Mouse (Mus musculus) lung, embryonic 15.5 days (tissue): ENCODE results near the gene Msantd1. TPM values are rescaled to one million over a fixed set of nuclear protein-coding genes. Genes with fewer than 3 reads are reported as not detected.
A peak's percentile ranks its signal among the peaks of the same experiment; 100 is the strongest.

Experiments used
- ATAC-seq: fragments of 200-750 bp; cut with Nextera tagmentation; 2 replicates; pipeline ENCODE4 v1.8.0; 2017; ENCODE audit warnings: moderate number of reproducible peaks, borderline replicate concordance; ENCODE audit not compliant: low FRiP score, low TSS enrichment; ENCODE audit errors: extremely low read depth
- H3K27ac ChIP-seq: fragments of 300-500 bp; sonication (generic); 2 replicates; pipeline ENCODE4 v1.5.1; 2015; ENCODE audit warnings: moderate library complexity, mild to moderate bottlenecking, inconsistent platforms
- H3K27me3 ChIP-seq: fragments of 300-500 bp; sonication (generic); 2 replicates; pipeline ENCODE4 v1.6.1; 2015; ENCODE audit warnings: inconsistent platforms
- H3K36me3 ChIP-seq: fragments of 300-500 bp; sonication (generic); 2 replicates; pipeline ENCODE4 v1.6.1; 2015; ENCODE audit warnings: inconsistent platforms
- H3K4me1 ChIP-seq: fragments of 300-500 bp; sonication (generic); 2 replicates; pipeline ENCODE4 v1.6.1; 2015; ENCODE audit warnings: inconsistent platforms
- H3K4me2 ChIP-seq: fragments of 300-500 bp; sonication (generic); 2 replicates; pipeline ENCODE4 v1.6.1; 2015; ENCODE audit warnings: inconsistent platforms, mild to moderate bottlenecking, moderate library complexity
- H3K4me3 ChIP-seq: fragments of 300-500 bp; sonication (generic); 2 replicates; pipeline ENCODE4 v1.5.1; 2015; ENCODE audit warnings: mild to moderate bottlenecking, inconsistent platforms
- H3K9ac ChIP-seq: fragments of 300-500 bp; sonication (generic); 2 replicates; pipeline ENCODE4 v1.6.1; 2015; ENCODE audit warnings: inconsistent platforms
- H3K9me3 ChIP-seq: fragments of 300-500 bp; sonication (generic); 2 replicates; pipeline ENCODE4 v1.6.1; 2016; ENCODE audit warnings: inconsistent platforms
- WGBS: fragments of 180-500 bp; shearing (Covaris S2); methylation state at CpG from one replicate; pipeline ENCODE4 v1.1.7; 2015; 5-methylcytosine and 5-hydroxymethylcytosine counted together
- polyA plus RNA-seq: library from polyadenylated mRNA; unstranded; fragments of >200 nt; fragmentation: Nextera tagmentation; extraction: Ambion mirVana; gene quantifications from 2 replicates; pipeline ENCODE4 v1.2.1, GENCODE M21; 2015

Gene Msantd1
- polyA plus RNA-seq, 1 experiment from 2014 or later: 0.79 TPM

GRCm38 (mm10) chr5:34930151-34930975 is 22.6 kb downstream of the Msantd1 start:
- 0 out of 2 replicates have a peak overlapping the region, but pooled peaks have one; percentile 19 for H3K27ac ChIP-seq

GRCm38 (mm10) chr5:34931091-34931490 is 23.3 kb downstream of the Msantd1 start:
- Histone ChIP-seq H3K9ac (no peak overlapping the region), H3K4me1 (peaks cover 25% of the 10 kb centered on the region), H3K27me3 (no peaks in the 10 kb centered on the region), H3K9me3 (no peaks in the 10 kb centered on the region), H3K27ac (peak overlapping the region; percentile 86; the same call in 1 of the 2 replicates), H3K4me2 (no peak overlapping the region), H3K36me3 (no peaks in the 10 kb centered on the region), H3K4me3 (no peak overlapping the region)
- 61% methylated on average over 2 of the region's 2 CpGs for WGBS
- ATAC-seq: no peak

More at GRCm38 (mm10) chr5:34930151-34930975, 22.6 kb downstream of the Msantd1 start:
- Histone ChIP-seq H3K36me3 (no peaks in the 10 kb centered on the region), H3K4me1 (peaks cover 25% of the 10 kb centered on the region), H3K4me2 (no peak overlapping the region), H3K9me3 (no peaks in the 10 kb centered on the region), H3K27me3 (no peaks in the 10 kb centered on the region), H3K9ac (no peak overlapping the region), H3K4me3 (no peak overlapping the region)
- 90% methylated on average over 9 of the region's 9 CpGs for WGBS
- no peak for ATAC-seq

- Histone ChIP-seq H3K36me3 (no peaks in the 10 kb centered on the region), H3K9me3 (no peaks in the 10 kb centered on the region), H3K4me2 (peak overlapping the region; percentile 17; the same call in 1 of the 2 replicates), H3K4me1 (peaks cover 25% of the 10 kb centered on the region), H3K9ac (no peak overlapping the region), H3K4me3 (no peak overlapping the region), H3K27me3 (no peaks in the 10 kb centered on the region), H3K27ac (peak overlapping the region; percentile 86)
- 27% methylated on average over 11 of the region's 11 CpGs for WGBS
- peak; percentile 40; the same call in 1 of the 2 replicates for ATAC-seq
Measured at GRCm38 (mm10) chr5:34931516-34932457, 24.0 kb downstream of the Msantd1 start.

GRCm38 (mm10) chr5:34932458-34932806 is 24.6 kb downstream of the Msantd1 start:
- H3K4me2 ChIP-seq: 0 out of 2 replicates have a peak overlapping the region, but pooled peaks have one; percentile 17
- H3K27me3 ChIP-seq: no peaks in the 10 kb centered on the region
- peak overlapping the region; percentile 86 for H3K27ac ChIP-seq
- WGBS: 40% methylated on average over 4 of the region's 4 CpGs
- H3K36me3 ChIP-seq: no peaks in the 10 kb centered on the region
- ATAC-seq: no peak
- H3K9ac ChIP-seq: no peak overlapping the region
- no peak overlapping the region for H3K4me3 ChIP-seq
- peaks cover 25% of the 10 kb centered on the region for H3K4me1 ChIP-seq
- no peaks in the 10 kb centered on the region for H3K9me3 ChIP-seq

- H3K4me2 ChIP-seq: no peak overlapping the region
- no peak overlapping the region for H3K9ac ChIP-seq
- H3K4me3 ChIP-seq: no peak overlapping the region
- no peaks in the 10 kb centered on the region for H3K9me3 ChIP-seq
- no peaks in the 10 kb centered on the region for H3K27me3 ChIP-seq
- peaks cover 25% of the 10 kb centered on the region for H3K4me1 ChIP-seq
- WGBS: 89% methylated on average over 1 of the region's 1 CpGs
- no peak for ATAC-seq
- H3K27ac ChIP-seq: no peak overlapping the region
- no peaks in the 10 kb centered on the region for H3K36me3 ChIP-seq
Measured at GRCm38 (mm10) chr5:34933461-34933860, 25.6 kb downstream of the Msantd1 start.

GRCm38 (mm10) chr5:34941710-34942470 is 34.1 kb downstream of the Msantd1 start:
- H3K27me3 ChIP-seq: no peaks in the 10 kb centered on the region
- 58% methylated on average over 10 of the region's 10 CpGs for WGBS
- H3K9me3 ChIP-seq: no peaks in the 10 kb centered on the region
- no peaks in the 10 kb centered on the region for H3K36me3 ChIP-seq
- no peak overlapping the region for H3K4me2 ChIP-seq
- no peaks in the 10 kb centered on the region for H3K4me1 ChIP-seq
- no peak for ATAC-seq
- H3K27ac ChIP-seq: no peak overlapping the region
- H3K9ac ChIP-seq: no peak overlapping the region
- no peak overlapping the region for H3K4me3 ChIP-seq

- ATAC-seq: no peak
- Histone ChIP-seq H3K4me2 (no peak overlapping the region), H3K9me3 (no peaks in the 10 kb centered on the region), H3K27me3 (no peaks in the 10 kb centered on the region), H3K27ac (no peak overlapping the region), H3K36me3 (no peaks in the 10 kb centered on the region), H3K4me1 (no peaks in the 10 kb centered on the region), H3K4me3 (no peak overlapping the region), H3K9ac (no peak overlapping the region)
- WGBS: 75% methylated on average over 3 of the region's 3 CpGs
Measured at GRCm38 (mm10) chr5:34943428-34943827, 35.6 kb downstream of the Msantd1 start.

GRCm38 (mm10) chr5:34948861-34949760 is 41.3 kb downstream of the Msantd1 start, which contains the start of gene Rgs12:
TSS of gene Rgs12 (plus strand) at chr5:34949445.
- peak; percentile 96 for ATAC-seq
- WGBS: under 1% methylated on average over 58 of the region's 84 CpGs

GRCm38 (mm10) chr5:34949769-34950211 is 42.0 kb downstream of the Msantd1 start:
- H3K36me3 ChIP-seq: no peaks in the 10 kb centered on the region
- peaks cover 24% of the 10 kb centered on the region for H3K4me1 ChIP-seq
- under 1% methylated on average over 12 of the region's 12 CpGs for WGBS
- peak overlapping the region; percentile 89 for H3K9ac ChIP-seq
- peak overlapping the region; percentile 82 for H3K4me2 ChIP-seq
- peak overlapping the region; percentile 88 for H3K27ac ChIP-seq
- no peaks in the 10 kb centered on the region for H3K27me3 ChIP-seq
- peak; percentile 36; the same call in 1 of the 2 replicates for ATAC-seq
- H3K4me3 ChIP-seq: peak overlapping the region; percentile 96
- H3K9me3 ChIP-seq: no peaks in the 10 kb centered on the region

More at GRCm38 (mm10) chr5:34948861-34949760, 41.3 kb downstream of the Msantd1 start, which contains the start of gene Rgs12:
- Histone ChIP-seq H3K9me3 (no peaks in the 10 kb centered on the region), H3K27ac (peak within 1 kb of the TSS; percentile 88), H3K4me2 (peak within 1 kb of the TSS; percentile 82), H3K9ac (peak within 1 kb of the TSS; percentile 89), H3K4me3 (peak within 1 kb of the TSS; percentile 96), H3K27me3 (no peaks in the 10 kb centered on the region), H3K4me1 (peaks cover 19% of the 10 kb centered on the region), H3K36me3 (no peaks in the 10 kb centered on the region)

GRCm38 (mm10) chr5:34950486-34951160 is 42.8 kb downstream of the Msantd1 start:
- peak overlapping the region; percentile 89 for H3K9ac ChIP-seq
- peaks cover 31% of the 10 kb centered on the region for H3K4me1 ChIP-seq
- WGBS: 55% methylated on average over 6 of the region's 6 CpGs
- no peaks in the 10 kb centered on the region for H3K36me3 ChIP-seq
- no peak overlapping the region for H3K27ac ChIP-seq
- no peaks in the 10 kb centered on the region for H3K9me3 ChIP-seq
- H3K4me2 ChIP-seq: peak overlapping the region; percentile 82
- no peak for ATAC-seq
- H3K27me3 ChIP-seq: no peaks in the 10 kb centered on the region
- peak overlapping the region; percentile 96 for H3K4me3 ChIP-seq
